Mouse (Mus musculus): ENCODE data around the gene Tmie.
"Not testable (repeated sequence)": the region's sequence is repeated elsewhere in the genome, so short reads cannot be mapped to it uniquely, and the experiment has no call there.

Gene Tmie

DNA sequence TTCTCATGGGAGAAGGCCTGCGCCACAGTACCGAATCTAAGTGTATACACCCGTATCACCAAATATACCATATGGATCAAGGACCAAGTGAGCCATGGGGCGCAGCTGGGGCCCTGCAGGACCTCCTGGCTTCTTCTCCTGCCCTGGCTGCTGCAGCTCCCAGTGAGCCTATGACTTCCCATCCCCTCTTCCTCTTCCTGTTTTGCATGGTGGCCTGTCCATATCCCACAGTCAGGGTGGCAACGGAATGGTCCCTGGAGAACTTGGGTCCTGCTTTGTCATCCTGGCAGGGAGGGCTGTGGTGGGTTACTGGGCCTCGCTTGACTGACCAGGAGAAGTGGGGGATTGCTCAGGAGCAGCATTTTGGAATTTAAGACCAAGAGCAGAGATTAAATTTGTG lies 39.0 kb downstream of the Tmie start:
- DNase-seq (ENCODE audit: inconsistent ontology term): no peak

DNA sequence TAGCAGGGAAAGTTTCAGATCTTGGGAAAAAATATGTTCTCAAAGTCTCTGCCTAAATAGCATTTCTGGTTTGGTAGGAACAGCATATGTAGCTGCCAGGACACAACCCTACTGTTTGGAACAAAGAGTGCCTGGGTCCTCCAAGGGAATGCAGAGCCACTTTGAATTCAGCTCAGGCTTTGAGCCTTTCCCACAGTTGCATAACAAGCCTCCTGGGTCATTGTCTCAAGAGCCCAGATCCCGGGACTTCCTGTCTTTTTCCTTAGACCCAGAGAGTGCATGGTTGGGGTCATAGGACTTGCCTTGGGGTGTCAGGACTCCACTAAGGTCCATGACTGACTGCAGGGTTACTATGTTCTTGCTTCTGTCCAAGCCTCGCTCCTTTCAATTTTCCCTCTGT lies 43.8 kb downstream of the Tmie start:
- peak; percentile 7 for DNase-seq (ENCODE audit: inconsistent ontology term)

- no peak for DNase-seq (ENCODE audit: inconsistent ontology term)
Measured at GRCm38 (mm10) chr9:110834961-110835360, 45.0 kb downstream of the Tmie start.

GRCm38 (mm10) chr9:110834411-110834810 lies 45.5 kb downstream of the Tmie start, which contains the start of gene Prss45:
TSS of gene Prss45 (plus strand) at chr9:110834588.
- DNase-seq (ENCODE audit: inconsistent ontology term): no peak

- no peak for DNase-seq (ENCODE audit: inconsistent ontology term)
Measured at GRCm38 (mm10) chr9:110833021-110833420, 46.9 kb downstream of the Tmie start.

- DNase-seq (ENCODE audit: inconsistent ontology term): no peak
Measured at GRCm38 (mm10) chr9:110826390-110826789, 53.5 kb downstream of the Tmie start, which contains the start of gene Prss43. TSS of gene Prss43 (plus strand) at chr9:110826690.

GRCm38 (mm10) chr9:110825832-110826231 lies 54.1 kb downstream of the Tmie start:
- no peak for DNase-seq (ENCODE audit: inconsistent ontology term)

DNA sequence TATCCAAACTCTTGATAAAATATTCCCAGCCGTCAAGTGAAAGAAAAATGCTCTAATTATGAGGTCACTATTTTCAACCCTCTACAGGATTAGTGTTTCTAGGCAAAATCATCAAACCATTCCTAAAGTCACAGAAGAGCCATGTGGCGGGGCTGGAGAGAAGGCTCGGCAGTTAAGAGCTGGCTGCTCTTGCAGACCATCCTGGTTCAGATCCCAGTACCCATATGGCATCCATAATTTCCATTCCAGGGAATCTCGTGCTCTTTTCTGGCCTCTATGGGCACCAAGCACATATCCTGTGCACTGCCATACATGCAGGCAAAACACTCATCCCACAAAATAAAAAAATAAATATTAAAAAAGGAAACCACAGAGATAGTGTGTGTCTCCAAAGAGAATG lies 54.5 kb downstream of the Tmie start:
- DNase-seq (ENCODE audit: inconsistent ontology term): no peak

- DNase-seq (ENCODE audit: inconsistent ontology term): no peak
Measured at GRCm38 (mm10) chr9:110821436-110821835, 58.5 kb downstream of the Tmie start.

DNA sequence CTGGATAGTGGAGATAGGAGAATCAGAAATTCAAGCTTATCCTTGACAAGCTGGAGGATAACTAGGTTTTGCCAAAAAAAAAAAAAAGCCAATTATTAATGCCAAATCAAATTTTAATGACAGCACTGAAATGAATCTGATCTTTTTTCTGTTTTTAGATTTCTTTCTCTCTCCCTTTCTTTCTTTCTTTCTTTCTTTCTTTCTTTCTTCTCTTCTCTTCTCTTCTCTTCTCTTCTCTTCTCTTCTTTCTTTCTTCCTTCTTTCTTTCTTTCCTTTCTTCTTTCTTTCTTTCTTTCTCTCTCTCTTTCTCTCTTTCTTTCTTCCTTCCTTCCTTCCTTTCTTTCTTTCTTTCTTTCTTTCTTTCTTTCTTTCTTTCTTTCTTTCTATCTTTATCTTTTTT lies 59.4 kb downstream of the Tmie start:
- DNase-seq (ENCODE audit: inconsistent ontology term): not testable (repeated sequence)

All from Muller cell, postnatal 12 days (primary cell).